Mouse (Mus musculus): Measurements from ENCODE around the gene Rpn1. TPM values are rescaled to one million over a fixed set of nuclear protein-coding genes. Genes with fewer than 3 reads are reported as not detected.

Rpn1 gene
- total RNA-seq, 2 experiments from 2014 or later: 179 to 193 TPM

DNA sequence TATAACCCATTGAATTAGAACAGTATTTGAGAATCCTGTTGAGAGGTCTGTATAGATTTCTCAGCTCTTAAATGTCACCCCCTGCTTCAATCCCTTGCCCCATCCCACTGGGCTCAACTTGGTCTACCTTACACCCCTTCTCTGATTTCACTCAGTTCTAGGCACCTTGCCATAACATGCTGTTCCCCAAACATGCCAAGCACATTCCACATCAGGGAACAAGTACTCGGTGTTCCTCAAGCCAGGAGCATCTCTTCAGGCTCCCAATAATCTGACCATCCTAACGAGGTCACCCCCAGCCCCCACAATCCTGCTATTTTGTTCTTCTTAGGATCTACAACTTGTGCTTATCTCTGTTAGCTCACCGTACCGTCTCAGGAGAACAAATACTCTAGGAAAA, 21.9 kb upstream of the Rpn1 start:
- intact Hi-C loops (cut with DNase I): no loop called here

DNA sequence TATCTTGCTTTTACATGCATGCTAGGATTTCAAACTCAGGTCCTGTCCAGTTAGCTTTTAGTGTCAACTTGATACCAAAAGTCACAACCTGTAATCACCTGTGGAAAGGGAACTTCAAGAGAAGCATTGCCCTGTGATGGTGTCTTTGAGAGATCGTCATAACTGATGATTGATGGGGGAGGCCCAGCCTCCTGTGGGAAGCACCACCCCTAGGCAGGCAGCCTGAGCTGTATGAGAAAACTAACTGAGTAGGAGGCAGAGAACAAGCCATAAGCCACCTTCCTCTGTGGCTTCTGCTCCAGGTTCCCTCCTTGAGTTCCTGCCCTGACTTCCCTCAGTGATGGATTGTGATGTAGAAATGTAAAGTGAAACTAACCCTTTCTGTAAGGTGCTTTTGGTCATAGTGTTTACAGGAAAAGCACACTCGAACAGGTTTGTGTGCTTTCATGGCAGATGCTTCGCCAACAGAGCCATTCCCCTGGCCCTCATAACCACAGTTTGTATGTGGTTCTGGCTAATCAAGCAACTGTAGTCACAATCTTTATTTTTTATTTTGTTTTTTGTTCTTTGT, 20.1 kb upstream of the Rpn1 start:
- no peak for DNase-seq (ENCODE audit: extremely low spot score in 1 of 2, low spot score in 2 of 2)
- intact Hi-C loops (cut with DNase I): no loop called here

More for the DNA sequence above, 21.9 kb upstream of the Rpn1 start:
- DNase-seq (ENCODE audit: extremely low spot score in 1 of 2, low spot score in 2 of 2): no peak

- DNase-seq (ENCODE audit: extremely low spot score in 1 of 2, low spot score in 2 of 2): peak; percentile 19 to 79
- intact Hi-C loops (cut with DNase I): no loop called here
These were observed 19.2 kb upstream of the Rpn1 start for GRCm38 (mm10) chr6:88065116-88065515.

DNA sequence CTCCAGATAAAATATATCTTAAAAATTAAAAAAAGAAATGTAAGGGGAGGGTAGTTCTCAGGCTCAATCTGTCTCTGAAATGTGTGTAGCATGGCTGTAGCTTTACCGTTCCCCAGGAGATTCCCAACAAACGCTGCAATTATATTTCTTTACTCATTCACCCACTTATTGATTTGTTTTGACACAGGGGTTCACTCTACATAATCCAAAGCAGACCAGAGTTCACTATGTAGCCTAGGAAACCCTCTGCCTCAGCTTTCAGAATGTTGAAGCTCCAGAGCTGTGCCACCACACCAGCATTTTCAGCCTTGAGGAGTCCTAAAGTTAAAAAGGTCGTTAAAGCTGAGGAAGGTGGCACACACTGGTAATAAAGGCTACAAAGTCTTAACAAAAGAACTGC, 18.3 kb upstream of the Rpn1 start:
- intact Hi-C loops (cut with DNase I): no loop called here

DNA sequence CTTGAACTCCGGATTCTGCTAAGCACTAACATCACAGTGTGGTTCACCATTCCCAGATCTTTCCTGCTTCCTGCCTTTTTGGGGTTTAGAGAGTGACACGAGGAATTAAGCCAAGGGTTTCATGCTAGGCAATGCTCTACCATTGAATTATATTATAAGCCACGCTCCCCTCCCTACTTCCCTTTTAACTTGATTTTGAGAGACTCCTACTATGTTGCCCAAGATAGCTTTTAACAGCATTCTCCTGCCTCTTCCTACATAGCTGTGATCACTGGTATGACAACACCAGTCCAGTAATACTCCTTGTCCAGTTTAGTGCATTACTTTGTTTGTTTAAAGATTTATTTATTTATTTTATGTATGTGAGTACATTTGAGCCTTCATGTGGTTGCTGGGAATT, 16.6 kb upstream of the Rpn1 start:
- intact Hi-C loops (cut with DNase I): no loop called here
- DNase-seq (ENCODE audit: extremely low spot score in 1 of 2, low spot score in 2 of 2): no peak

More for the DNA sequence above, 18.3 kb upstream of the Rpn1 start:
- no peak for DNase-seq (ENCODE audit: extremely low spot score in 1 of 2, low spot score in 2 of 2)

DNA sequence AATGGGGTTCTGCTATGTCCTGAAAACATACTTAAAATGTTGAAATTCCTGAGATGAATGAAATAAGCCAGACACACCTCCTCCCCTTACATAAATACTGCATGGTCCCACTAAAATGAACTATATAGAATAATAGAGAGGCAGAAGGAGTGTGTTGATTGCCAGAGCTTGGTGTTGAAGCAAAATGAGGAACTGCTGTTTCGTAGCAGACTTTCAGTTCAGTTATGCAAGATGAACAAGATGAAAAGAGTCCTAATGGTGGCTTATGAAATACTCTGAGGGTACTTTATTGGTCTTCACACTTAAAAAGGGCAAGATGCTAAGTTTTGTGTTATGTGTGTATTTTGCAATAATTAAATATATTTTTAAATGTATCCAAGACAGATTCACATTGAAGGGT, 15.5 kb upstream of the Rpn1 start:
- intact Hi-C loops (cut with DNase I): no loop called here
- no peak for DNase-seq (ENCODE audit: extremely low spot score in 1 of 2, low spot score in 2 of 2)

GRCm38 (mm10) chr6:88070468-88070867, 13.8 kb upstream of the Rpn1 start:
- intact Hi-C loops (cut with DNase I): no loop called here
- DNase-seq (ENCODE audit: extremely low spot score in 1 of 2, low spot score in 2 of 2): no peak

DNA sequence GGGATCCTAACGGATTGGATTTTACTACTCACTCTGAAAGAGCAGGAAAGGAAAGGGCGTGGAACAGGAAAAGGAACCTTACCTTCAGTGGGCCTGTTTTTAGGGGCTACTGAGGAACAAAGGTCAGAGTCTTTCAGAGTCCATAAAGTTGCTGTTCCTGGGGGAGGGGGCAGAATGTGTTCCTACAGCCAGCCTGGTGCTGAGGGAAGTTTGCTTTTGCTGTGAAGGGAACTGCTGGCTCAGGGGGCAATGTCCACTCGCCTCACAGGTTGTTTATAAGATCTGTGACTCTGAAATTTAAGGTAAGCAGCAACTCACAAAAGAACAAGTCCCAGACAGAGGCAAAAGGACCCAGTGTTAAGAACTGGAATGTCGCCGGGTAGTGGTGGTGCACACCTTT, 13.1 kb upstream of the Rpn1 start:
- intact Hi-C loops (cut with DNase I): no loop called here
- no peak for DNase-seq (ENCODE audit: extremely low spot score in 1 of 2, low spot score in 2 of 2)

DNA sequence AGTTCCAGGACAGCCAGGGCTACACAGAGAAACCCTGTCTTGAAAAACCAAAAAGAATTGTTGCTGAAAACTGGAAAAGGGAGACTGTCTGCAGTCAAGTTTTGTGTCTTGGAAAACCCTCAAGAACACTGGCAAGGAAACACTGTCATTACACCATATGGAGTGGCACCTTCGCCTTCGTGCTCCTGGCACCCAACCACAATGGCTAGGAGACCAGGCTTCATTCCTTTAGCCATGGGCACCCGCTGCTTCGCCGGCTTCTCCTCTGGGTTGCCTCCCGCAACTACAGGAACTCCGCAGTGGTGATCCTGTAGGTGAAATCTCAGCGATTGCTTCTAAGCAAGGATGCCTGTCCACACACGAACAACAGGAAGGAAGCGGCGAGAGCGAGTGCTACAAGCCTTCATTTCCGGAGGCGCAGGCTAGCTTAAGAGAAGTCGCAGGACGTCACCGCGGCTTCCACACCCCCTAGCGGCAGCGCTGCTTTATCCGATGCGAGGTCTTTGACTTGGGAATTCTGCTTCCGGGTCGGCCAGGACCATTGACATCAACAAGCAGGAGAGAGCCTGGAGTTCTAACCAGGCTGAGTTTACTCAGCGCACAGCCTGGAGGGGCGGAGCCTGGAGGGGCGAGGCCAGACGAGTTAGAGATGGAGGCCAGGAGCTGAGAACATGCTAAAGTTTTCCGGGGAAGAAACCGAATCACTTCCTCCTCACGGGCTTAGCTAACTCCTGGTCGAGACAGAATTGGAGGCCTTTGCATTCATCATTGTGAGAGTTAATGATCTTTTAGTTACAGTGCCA, 9.3 kb upstream of the Rpn1 start:
- intact Hi-C loops (cut with DNase I): no loop called here
- peak; percentile 95 to 96 for DNase-seq (ENCODE audit: extremely low spot score in 1 of 2, low spot score in 2 of 2)

- intact Hi-C loops (cut with DNase I): no loop called here
- DNase-seq (ENCODE audit: extremely low spot score in 1 of 2, low spot score in 2 of 2): no peak
These were observed 8.2 kb upstream of the Rpn1 start for GRCm38 (mm10) chr6:88075960-88076517.

- DNase-seq (ENCODE audit: extremely low spot score in 1 of 2, low spot score in 2 of 2): no peak
- intact Hi-C loops (cut with DNase I): loop anchor here (10.0 kb wide), 1 partner anchor 248 kb away; the partner anchor contains the start of genes Gm45140 and Isy1
These were observed 1.2 kb upstream of the Rpn1 start for GRCm38 (mm10) chr6:88083095-88083494.

GRCm38 (mm10) chr6:88083672-88084071, 610 bp upstream of the Rpn1 start:
- intact Hi-C loops (cut with DNase I): loop anchor here (10.0 kb wide), 1 partner anchor 249 kb away; the partner anchor contains the start of genes Gm45140 and Isy1
- no peak for DNase-seq (ENCODE audit: extremely low spot score in 1 of 2, low spot score in 2 of 2)

DNA sequence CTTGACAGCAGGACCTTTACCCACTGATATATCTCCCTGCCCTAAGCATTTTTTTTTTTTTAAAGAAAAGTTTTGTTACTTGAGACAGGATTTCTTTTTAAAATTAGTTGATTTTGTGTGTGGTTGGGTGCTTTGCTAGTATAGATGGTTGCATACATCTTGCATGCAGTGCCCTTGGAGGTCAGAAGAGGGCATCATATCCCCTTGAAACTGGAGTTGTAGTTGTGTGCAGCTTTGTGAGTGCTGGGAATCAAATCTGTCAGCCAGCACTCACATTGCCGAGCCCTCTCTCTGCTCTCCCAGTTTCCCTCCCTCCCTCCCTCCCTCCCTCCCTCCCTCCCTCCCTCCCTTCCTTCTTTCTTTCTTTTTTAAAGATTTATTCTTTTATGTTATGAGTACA, 4.7 kb downstream of the Rpn1 start:
- intact Hi-C loops (cut with DNase I): loop anchor here (10.0 kb wide), 1 partner anchor 254 kb away; the partner anchor contains the start of genes Gm45140 and Isy1
- DNase-seq (ENCODE audit: extremely low spot score in 1 of 2, low spot score in 2 of 2): no peak

GRCm38 (mm10) chr6:88095377-88095776, 11.1 kb downstream of the Rpn1 start:
- no peak for DNase-seq (ENCODE audit: extremely low spot score in 1 of 2, low spot score in 2 of 2)
- intact Hi-C loops (cut with DNase I): loop anchor here (5.0 kb wide), 1 partner anchor 198 kb away; no protein-coding TSS in a partner anchor

DNA sequence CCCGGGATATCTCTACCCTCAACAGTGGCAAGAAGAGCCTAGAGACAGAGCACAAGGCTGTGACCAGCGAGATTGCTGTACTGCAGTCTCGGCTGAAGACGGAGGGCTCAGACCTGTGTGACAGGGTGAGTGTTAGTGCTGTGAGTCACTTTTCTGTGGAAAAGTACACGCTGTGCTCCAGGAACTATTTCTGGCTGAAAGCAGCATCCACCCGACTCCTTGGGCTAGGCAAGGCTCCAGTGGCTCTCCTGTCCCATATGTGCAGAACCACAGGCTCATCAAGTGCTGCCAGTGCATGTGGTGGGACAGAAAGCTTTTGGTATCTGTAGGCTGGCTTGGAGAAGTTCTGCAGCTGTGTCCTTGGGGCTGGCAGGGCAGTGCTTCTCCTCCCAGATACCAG, 17.8 kb downstream of the Rpn1 start:
- no peak for DNase-seq (ENCODE audit: extremely low spot score in 1 of 2, low spot score in 2 of 2)
- intact Hi-C loops (cut with DNase I): no loop called here

DNA sequence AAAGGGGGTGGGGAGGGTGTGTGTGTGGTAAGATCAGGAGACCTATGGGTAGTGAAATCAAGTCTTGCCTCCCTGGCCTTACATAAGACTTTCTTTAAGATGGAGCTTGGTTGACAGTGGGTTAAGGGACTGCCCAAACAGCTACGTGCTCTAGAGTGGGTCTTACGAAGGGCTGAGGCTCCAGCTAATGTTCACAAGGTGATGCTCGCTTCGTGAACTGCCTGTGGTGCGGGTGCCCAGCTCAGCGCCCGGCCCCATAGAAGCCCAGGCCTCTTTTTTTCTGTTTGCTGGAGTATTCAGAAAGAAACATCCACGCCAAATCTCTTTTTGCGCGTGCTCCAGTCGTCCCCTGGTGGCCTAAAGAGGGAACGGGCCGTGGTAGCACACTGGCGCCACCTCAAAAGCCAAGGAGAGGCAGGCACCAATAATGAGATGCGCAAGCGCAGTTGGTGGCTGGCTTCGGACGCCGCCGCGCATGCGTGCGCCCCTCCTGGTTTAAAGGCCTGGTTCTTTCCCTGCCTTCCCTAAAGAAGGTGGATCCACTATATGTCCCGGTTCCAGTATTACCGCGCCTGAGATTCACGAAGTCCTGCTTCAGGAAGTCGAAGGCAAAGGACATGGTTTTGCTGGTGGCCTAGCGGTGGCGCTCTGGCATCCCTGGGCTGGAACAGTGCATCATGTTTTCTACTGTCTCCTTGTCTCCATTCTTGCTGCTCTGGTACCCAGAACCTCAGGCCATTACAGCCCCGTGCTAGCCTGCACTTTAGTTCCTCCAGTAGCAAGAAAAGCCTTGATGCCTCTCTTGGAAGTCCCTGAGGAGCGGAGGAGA, 21.7 kb downstream of the Rpn1 start:
- intact Hi-C loops (cut with DNase I): no loop called here
- DNase-seq (ENCODE audit: extremely low spot score in 1 of 2, low spot score in 2 of 2): peak; percentile 93 to 94

- no peak for DNase-seq (ENCODE audit: extremely low spot score in 1 of 2, low spot score in 2 of 2)
- intact Hi-C loops (cut with DNase I): no loop called here
These were observed 22.4 kb downstream of the Rpn1 start for GRCm38 (mm10) chr6:88106612-88107123.

DNA sequence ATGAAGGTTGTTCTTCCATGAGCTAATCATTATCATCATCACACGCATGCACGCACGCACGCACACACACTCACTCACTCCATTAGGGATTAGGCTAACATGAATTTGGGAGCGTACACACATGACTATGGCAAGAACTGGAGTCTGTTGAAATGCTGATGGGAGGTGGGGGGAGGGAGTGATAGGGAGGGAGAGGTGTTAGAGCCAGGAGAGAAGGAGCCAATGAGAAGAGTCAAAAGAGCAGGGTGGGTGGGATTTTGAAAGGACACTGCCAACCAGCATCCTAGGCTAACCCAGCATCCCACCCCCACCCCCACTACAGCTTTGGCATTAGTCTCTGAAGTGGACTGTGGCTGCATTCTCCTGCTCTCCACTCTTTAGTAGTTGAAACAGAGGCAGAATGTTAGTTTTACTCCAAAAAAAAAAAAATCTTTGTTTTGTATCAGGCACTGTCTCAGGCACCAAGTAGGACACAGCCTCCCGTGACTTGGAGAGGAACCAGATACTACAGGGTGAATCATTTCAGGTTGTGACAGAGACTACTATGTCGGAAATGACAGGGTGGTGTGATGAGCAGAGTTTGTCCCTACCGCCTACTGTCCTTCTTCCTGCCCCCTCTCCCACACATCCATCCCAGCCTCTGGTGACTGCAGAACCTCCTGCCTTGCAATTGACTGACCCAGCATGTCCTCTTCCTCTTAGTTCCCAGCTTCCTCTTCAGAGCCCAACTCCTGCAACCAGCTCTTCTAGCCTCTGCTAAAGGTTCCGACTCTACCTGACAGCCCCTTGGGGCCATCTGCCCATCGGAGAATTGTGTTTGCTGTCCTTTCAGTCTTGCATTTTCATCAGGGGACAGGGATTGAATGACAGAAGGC, 23.6 kb downstream of the Rpn1 start:
- intact Hi-C loops (cut with DNase I): no loop called here

More for the DNA sequence above, 23.6 kb downstream of the Rpn1 start:
- no peak for DNase-seq (ENCODE audit: extremely low spot score in 1 of 2, low spot score in 2 of 2)
